Mouse (Mus musculus) testis, postnatal 10 days (tissue): ENCODE data around the gene Kif3c.

Experiments used
- DNase-seq: peaks from one replicate; pipeline ENCODE4 v3.0.0; 2021; ENCODE audit warnings: low spot score

Kif3c gene

GRCm38 (mm10) chr12:3364508-3365448, at the start of gene Kif3c:
Kif3c (plus strand) TSS chr12:3365132.
- peak; percentile 77 for DNase-seq

GRCm38 (mm10) chr12:3316083-3316482, 48.8 kb upstream of the Kif3c start:
- peak; percentile 47 for DNase-seq

GRCm38 (mm10) chr12:3316937-3317336, 48.0 kb upstream of the Kif3c start:
- no peak for DNase-seq

GRCm38 (mm10) chr12:3319377-3319776, 45.6 kb upstream of the Kif3c start:
- DNase-seq, result no peak

- DNase-seq, result no peak
Measured at GRCm38 (mm10) chr12:3323241-3323640, 41.7 kb upstream of the Kif3c start.

- no peak for DNase-seq
Measured at GRCm38 (mm10) chr12:3325232-3325631, 39.7 kb upstream of the Kif3c start.

GRCm38 (mm10) chr12:3329677-3330076, 35.3 kb upstream of the Kif3c start:
- no peak for DNase-seq

GRCm38 (mm10) chr12:3338931-3339330, 26.0 kb upstream of the Kif3c start:
- no peak for DNase-seq

GRCm38 (mm10) chr12:3344155-3344554, 20.8 kb upstream of the Kif3c start:
- DNase-seq, result no peak

- DNase-seq, result no peak
Measured at GRCm38 (mm10) chr12:3345038-3345437, 19.9 kb upstream of the Kif3c start.

GRCm38 (mm10) chr12:3347682-3348081, 17.2 kb upstream of the Kif3c start:
- DNase-seq, result no peak

- no peak for DNase-seq
Measured at GRCm38 (mm10) chr12:3349387-3349786, 15.5 kb upstream of the Kif3c start.

GRCm38 (mm10) chr12:3350136-3350535, 14.8 kb upstream of the Kif3c start:
- no peak for DNase-seq

- DNase-seq, result no peak
Measured at GRCm38 (mm10) chr12:3352216-3352615, 12.7 kb upstream of the Kif3c start.

- DNase-seq, result no peak
Measured at GRCm38 (mm10) chr12:3355068-3355467, 9.9 kb upstream of the Kif3c start.

- DNase-seq, result no peak
Measured at GRCm38 (mm10) chr12:3356824-3357223, 8.1 kb upstream of the Kif3c start.

GRCm38 (mm10) chr12:3359302-3359701, 5.6 kb upstream of the Kif3c start:
- peak; percentile 92 for DNase-seq

GRCm38 (mm10) chr12:3360043-3360442, 4.9 kb upstream of the Kif3c start:
- no peak for DNase-seq

- DNase-seq, result no peak
Measured at GRCm38 (mm10) chr12:3364076-3364475, 856 bp upstream of the Kif3c start.

- no peak for DNase-seq
Measured at GRCm38 (mm10) chr12:3365449-3366189, 687 bp downstream of the Kif3c start.

GRCm38 (mm10) chr12:3366190-3366956, 1.4 kb downstream of the Kif3c start:
- DNase-seq, result no peak

- DNase-seq, result no peak
Measured at GRCm38 (mm10) chr12:3366957-3367260, 2.0 kb downstream of the Kif3c start.

- DNase-seq, result no peak
Measured at GRCm38 (mm10) chr12:3368771-3369170, 3.8 kb downstream of the Kif3c start.
